Mouse (Mus musculus) liver, embryonic 14.5 days (tissue): ENCODE data around the gene Lhfpl1.

Source experiments
- CTCF ChIP-seq: IDR thresholded peaks from 2 replicates; pipeline ENCODE4 v1.5.1; 2016; ENCODE audit warnings: antibody characterized with exemption, low read depth, control low read depth
- EP300 ChIP-seq: IDR thresholded peaks from 2 replicates; pipeline ENCODE4 v1.6.1; 2016; ENCODE audit warnings: antibody characterized with exemption, low read depth

GRCm38 (mm10) chrX:145272209-145272608, 76.7 kb downstream of the Lhfpl1 start:
- no peak for TF ChIP-seq CTCF
- no peak for TF ChIP-seq EP300
